Mouse (Mus musculus): ENCODE measurements around the gene Sphk2.

GRCm38 (mm10) chr7:45689099-45689498, 28.7 kb downstream of the Sphk2 start:
- no peak for TF ChIP-seq CTCF (IDR thresholded peaks at IDR 0.05; ENCODE audit: borderline replicate concordance, insufficient read depth, low read depth, low read length)
- TF ChIP-seq POLR2A (IDR thresholded peaks at IDR 0.05; ENCODE audit: borderline replicate concordance, insufficient read depth, low read length) = no peak
